Mouse (Mus musculus) hematopoietic multipotent progenitor cell, adult 10-12 weeks (in vitro differentiated cells): ENCODE data around the gene Mgat3. TPM values are rescaled to one million over a fixed set of nuclear protein-coding genes. Genes with fewer than 3 reads are reported as not detected.

Experiments used
- polyA plus RNA-seq: library from polyadenylated mRNA; stranded (reverse); fragments of >175 nt; gene quantifications from 2 replicates; pipeline ENCODE4 v1.2.3, GENCODE M21; 2012; ENCODE audit warnings: low replicate concordance

The Mgat3 gene
- 0.02 and 0.15 TPM in 2 replicates for polyA plus RNA-seq

GRCm38 (mm10) chr15:80173001-80173771, at the start of gene Mgat3:
Gene Mgat3 (plus strand): TSS chr15:80173721.

GRCm38 (mm10) chr15:80132993-80133586, 40.4 kb upstream of the Mgat3 start, which contains the start of gene Tab1:
Gene Tab1 (plus strand): TSS chr15:80133127.

GRCm38 (mm10) chr15:80233733-80234509, 60.4 kb downstream of the Mgat3 start, which contains the start of gene Mief1:
Gene Mief1 (plus strand): TSS chr15:80234018.

GRCm38 (mm10) chr15:80235535-80235934, 62.0 kb downstream of the Mgat3 start, which contains the start of gene AC140267.1:
Gene AC140267.1 (plus strand): TSS chr15:80235835.

GRCm38 (mm10) chr15:80254847-80255645, 81.5 kb downstream of the Mgat3 start, which contains the start of gene Atf4:
Gene Atf4 (plus strand): TSS chr15:80255184.

GRCm38 (mm10) chr15:80263610-80264575, 90.4 kb downstream of the Mgat3 start, which contains the start of gene Rps19bp1:
Gene Rps19bp1 (minus strand): TSS chr15:80264315.

Other genes with a start within 250 kb of the Mgat3 start
- gene Cbx7, start 202.6 kb upstream of the Mgat3 start, polyA plus RNA-seq = 81.5 and 216 TPM in 2 replicates
- 14.5 and 15.4 TPM in 2 replicates for gene Pdgfb, start 158.7 kb upstream of the Mgat3 start, polyA plus RNA-seq
- gene Syngr1, start 82.4 kb upstream of the Mgat3 start, polyA plus RNA-seq = 1.5 and 3.1 TPM in 2 replicates
- gene Rpl3, start 81.9 kb upstream of the Mgat3 start, polyA plus RNA-seq = 49.1 and 91.4 TPM in 2 replicates
- 9.1 and 15.5 TPM in 2 replicates for gene Tab1, start 40.6 kb upstream of the Mgat3 start, polyA plus RNA-seq
- gene Mief1, start 60.3 kb downstream of the Mgat3 start, polyA plus RNA-seq = 17.3 and 26.2 TPM in 2 replicates
- gene AC140267.1, start 62.1 kb downstream of the Mgat3 start, polyA plus RNA-seq = not detected in 2 replicates
- 136 and 211 TPM in 2 replicates for gene Atf4, start 81.5 kb downstream of the Mgat3 start, polyA plus RNA-seq
- gene Rps19bp1, start 90.6 kb downstream of the Mgat3 start, polyA plus RNA-seq = 24.9 and 36.8 TPM in 2 replicates
- gene Cacna1i, start 113.5 kb downstream of the Mgat3 start, polyA plus RNA-seq = 36.0 and 40.3 TPM in 2 replicates